Mouse (Mus musculus): Measurements from ENCODE around the gene H2-Aa.

DNA sequence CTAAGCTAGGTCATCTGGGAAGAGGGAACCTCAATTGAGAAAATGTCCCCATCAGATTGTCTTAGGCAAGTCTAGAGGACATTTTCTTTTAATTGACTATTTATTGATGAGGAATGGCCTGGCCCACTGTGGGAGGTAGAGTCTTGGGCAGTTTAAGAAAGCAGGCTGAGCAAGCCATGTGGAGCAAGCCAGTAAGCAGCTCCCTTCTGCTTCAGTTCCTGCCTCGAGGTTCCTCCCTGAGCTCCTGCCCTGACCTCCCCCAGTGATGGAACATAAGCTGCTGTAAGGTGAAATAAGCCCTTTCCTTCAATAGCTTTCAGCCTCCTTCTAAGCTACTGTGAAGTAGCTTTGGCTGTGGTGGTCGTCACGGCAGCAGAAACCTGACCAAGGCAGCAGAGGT is 49.9 kb downstream of the H2-Aa start:
- TF ChIP-seq CTCF (IDR thresholded peaks at IDR 0.05; ENCODE audit: control insufficient read depth, insufficient read depth, low read length) (no peak), POLR2A (IDR thresholded peaks at IDR 0.05; ENCODE audit: borderline replicate concordance, control insufficient read depth, low read depth, low read length) (no peak)
